Mouse (Mus musculus): ENCODE measurements around the gene Mcee. TPM values are rescaled to one million over a fixed set of nuclear protein-coding genes. Genes with fewer than 3 reads are reported as not detected.
A peak's percentile ranks its signal among the peaks of the same experiment; 100 is the strongest.

Gene Mcee
- total RNA-seq, 2 experiments from 2014 or later = 44.0 to 47.0 TPM

GRCm38 (mm10) chr7:64424861-64425260, 32.5 kb downstream of the Mcee start:
- peak in 1 of 2 experiments; percentile 34 for DNase-seq (ENCODE audit: low spot score in 2 of 2)

- DNase-seq (ENCODE audit: low spot score in 2 of 2) = no peak
Observed at GRCm38 (mm10) chr7:64439595-64440518, 47.5 kb downstream of the Mcee start.

GRCm38 (mm10) chr7:64440519-64440918, 48.1 kb downstream of the Mcee start:
- DNase-seq (ENCODE audit: low spot score in 2 of 2) = no peak

- DNase-seq (ENCODE audit: low spot score in 2 of 2) = peak; percentile 24 to 50
Observed at GRCm38 (mm10) chr7:64450631-64451030, 58.2 kb downstream of the Mcee start.

- peak; percentile 61 to 73 for DNase-seq (ENCODE audit: low spot score in 2 of 2)
Observed at GRCm38 (mm10) chr7:64451441-64451840, 59.0 kb downstream of the Mcee start.

GRCm38 (mm10) chr7:64451861-64452382, 59.5 kb downstream of the Mcee start:
- peak in 1 of 2 experiments; percentile 20 for DNase-seq (ENCODE audit: low spot score in 2 of 2)

GRCm38 (mm10) chr7:64452471-64453222, 60.2 kb downstream of the Mcee start:
- DNase-seq (ENCODE audit: low spot score in 2 of 2) = peak; percentile 55 to 56

GRCm38 (mm10) chr7:64456176-64456575, 63.8 kb downstream of the Mcee start:
- DNase-seq (ENCODE audit: low spot score in 2 of 2) = no peak

GRCm38 (mm10) chr7:64456676-64457075, 64.3 kb downstream of the Mcee start:
- DNase-seq (ENCODE audit: low spot score in 2 of 2) = peak in 1 of 2 experiments; percentile 9

- DNase-seq (ENCODE audit: low spot score in 2 of 2) = peak in 1 of 2 experiments; percentile 6
Observed at GRCm38 (mm10) chr7:64457811-64458210, 65.4 kb downstream of the Mcee start.

Other genes starting within 250 kb of the Mcee start
- gene Trpm1, start 238.8 kb upstream of the Mcee start, total RNA-seq (2021) = under 1 TPM; 0.11 TPM
- 10 to 100 TPM; 16.1 to 17.9 TPM for gene Mtmr10, start 105.0 kb upstream of the Mcee start, total RNA-seq (2021)
- gene Fan1, start 18.5 kb upstream of the Mcee start, total RNA-seq (2021) = 10 to 100 TPM in 1 of 2 experiments, 1 to 10 TPM in 1; 9.1 to 10.9 TPM
- 10 to 100 TPM; 19.5 to 24.6 TPM for gene Mphosph10, start 339 bp upstream of the Mcee start, total RNA-seq (2021)
- gene Apba2, start 109.1 kb downstream of the Mcee start, total RNA-seq (2021) = 100 to 1,000 TPM; 300 to 305 TPM

Data from layer of hippocampus, postnatal 10 days (tissue).